Mouse (Mus musculus): ENCODE measurements around the gene Arl2. TPM values are rescaled to one million over a fixed set of nuclear protein-coding genes. Genes with fewer than 3 reads are reported as not detected.
A peak's percentile ranks its signal among the peaks of the same experiment; 100 is the strongest.
"Not testable (repeated sequence)": the region's sequence is repeated elsewhere in the genome, so short reads cannot be mapped to it uniquely, and the experiment has no call there.

Gene Arl2
- polyA plus RNA-seq, 1 experiment from 2014 or later: 151 TPM

DNA sequence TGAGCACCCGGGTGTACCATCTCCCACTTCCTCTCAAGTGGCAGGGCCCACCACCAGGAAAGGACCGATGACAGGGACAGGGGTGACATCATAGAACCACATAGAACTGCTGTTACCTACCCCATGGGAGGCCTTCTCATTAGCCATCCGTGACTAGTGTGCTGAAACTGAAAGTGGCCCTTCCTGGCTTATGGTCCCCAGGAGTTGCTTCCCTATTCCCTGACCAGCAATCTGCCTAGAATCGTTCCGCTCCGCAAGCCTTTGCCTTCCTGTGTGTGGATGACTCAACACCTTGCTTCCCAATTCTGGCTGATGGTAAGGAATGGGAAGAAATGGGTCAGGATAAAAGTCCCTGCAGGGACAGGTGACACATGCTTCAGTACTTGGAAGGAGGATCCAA is 15.9 kb upstream of the Arl2 start:
- Histone ChIP-seq H3K9ac (ENCODE audit: low read depth, low read length) (no peak overlapping the region), H3K4me3 (ENCODE audit: low read depth, low read length) (no peak overlapping the region), H3K27me3 (ENCODE audit: control insufficient read depth, insufficient read depth, low read depth, low read length) (no peaks in the 10 kb centered on the region), H3K4me2 (ENCODE audit: low read length) (no peak overlapping the region), H3K36me3 (ENCODE audit: control insufficient read depth, insufficient read depth, low read length) (no peaks in the 10 kb centered on the region), H3K27ac (ENCODE audit: low read length) (no peak overlapping the region), H3K9me3 (replicated peaks; ENCODE audit: control insufficient read depth, low read length, poor library complexity, severe bottlenecking) (no peaks in the 10 kb centered on the region), H3K4me1 (ENCODE audit: control insufficient read depth, insufficient read depth, low read length) (no peaks in the 10 kb centered on the region)
- no peak for ATAC-seq
- WGBS: 84% methylated on average over 6 of the region's 6 CpGs

DNA sequence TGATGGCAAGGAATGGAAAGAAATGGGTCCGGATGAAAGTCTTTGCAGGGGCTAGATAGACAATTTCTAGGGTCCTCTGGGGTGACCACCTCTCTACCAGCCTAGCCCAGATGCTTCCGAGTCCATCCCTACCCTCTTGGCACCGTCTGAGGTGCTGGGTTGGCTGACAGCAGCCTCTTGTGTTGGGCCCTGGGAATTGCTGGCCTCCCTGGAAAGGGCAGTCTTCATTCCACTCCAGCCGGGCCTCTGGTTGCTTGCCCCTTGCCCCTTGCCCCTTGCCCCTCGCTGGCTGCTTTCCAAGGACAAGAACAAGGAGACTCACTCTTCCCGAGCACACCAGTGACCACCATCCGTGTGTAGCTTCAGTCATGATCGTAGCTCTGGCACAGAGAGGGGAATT is 15.0 kb upstream of the Arl2 start:
- H3K4me3 ChIP-seq (ENCODE audit: low read depth, low read length): no peak overlapping the region
- H3K27ac ChIP-seq (ENCODE audit: low read length): no peak overlapping the region
- WGBS: 69% methylated on average over 8 of the region's 8 CpGs
- H3K4me1 ChIP-seq (ENCODE audit: control insufficient read depth, insufficient read depth, low read length): no peaks in the 10 kb centered on the region
- no peak overlapping the region for H3K4me2 ChIP-seq (ENCODE audit: low read length)
- H3K9ac ChIP-seq (ENCODE audit: low read depth, low read length): no peak overlapping the region
- H3K9me3 ChIP-seq (replicated peaks; ENCODE audit: control insufficient read depth, low read length, poor library complexity, severe bottlenecking): no peaks in the 10 kb centered on the region
- no peaks in the 10 kb centered on the region for H3K27me3 ChIP-seq (ENCODE audit: control insufficient read depth, insufficient read depth, low read depth, low read length)
- no peak for ATAC-seq
- H3K36me3 ChIP-seq (ENCODE audit: control insufficient read depth, insufficient read depth, low read length): no peaks in the 10 kb centered on the region

DNA sequence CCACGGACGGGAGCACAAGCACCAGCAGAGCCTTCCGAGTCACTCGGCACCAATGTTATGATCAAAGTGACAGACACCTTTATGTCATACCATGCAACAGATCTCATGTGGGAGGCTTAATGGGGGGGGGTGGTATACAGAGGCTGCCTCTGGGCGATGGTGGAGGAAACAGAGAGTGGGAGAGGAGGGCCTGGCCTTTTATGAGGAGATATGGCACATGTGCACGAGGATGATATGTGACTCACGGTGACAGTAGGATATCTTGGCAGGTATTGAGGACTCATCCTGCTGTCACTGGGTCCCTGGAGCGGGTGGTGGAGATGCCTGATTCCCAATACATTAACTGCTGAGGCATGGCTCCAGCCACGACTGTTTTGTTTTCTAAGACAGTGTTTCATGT is 13.8 kb upstream of the Arl2 start:
- no peaks in the 10 kb centered on the region for H3K9me3 ChIP-seq (replicated peaks; ENCODE audit: control insufficient read depth, low read length, poor library complexity, severe bottlenecking)
- no peak overlapping the region for H3K4me2 ChIP-seq (ENCODE audit: low read length)
- H3K4me3 ChIP-seq (ENCODE audit: low read depth, low read length): no peak overlapping the region
- ATAC-seq: no peak
- no peaks in the 10 kb centered on the region for H3K4me1 ChIP-seq (ENCODE audit: control insufficient read depth, insufficient read depth, low read length)
- no peak overlapping the region for H3K9ac ChIP-seq (ENCODE audit: low read depth, low read length)
- H3K27me3 ChIP-seq (ENCODE audit: control insufficient read depth, insufficient read depth, low read depth, low read length): no peaks in the 10 kb centered on the region
- H3K27ac ChIP-seq (ENCODE audit: low read length): no peak overlapping the region
- H3K36me3 ChIP-seq (ENCODE audit: control insufficient read depth, insufficient read depth, low read length): no peaks in the 10 kb centered on the region
- WGBS: 85% methylated on average over 9 of the region's 9 CpGs

DNA sequence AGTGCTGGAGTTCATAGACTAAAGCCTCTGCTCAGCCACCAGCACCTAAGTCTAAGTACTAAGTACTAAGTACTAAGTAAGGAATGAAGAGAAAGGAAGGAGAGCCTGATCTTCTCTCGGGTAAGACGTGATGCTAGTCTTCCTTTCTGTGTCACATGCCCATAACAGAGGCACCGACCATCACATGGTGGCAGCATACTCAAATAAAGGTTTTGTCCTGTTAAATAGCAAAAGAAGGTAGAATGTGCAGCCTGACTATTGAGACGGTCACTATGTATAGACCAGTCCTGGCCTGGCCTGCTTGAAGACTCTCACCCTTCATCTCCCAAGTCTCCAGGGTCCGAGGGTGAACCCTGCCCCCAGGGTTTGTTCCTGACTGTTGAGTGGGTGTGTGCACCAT is 3.5 kb upstream of the Arl2 start:
- Histone ChIP-seq H3K4me1 (ENCODE audit: control insufficient read depth, insufficient read depth, low read length) (peaks cover 8% of the 10 kb centered on the region), H3K9me3 (replicated peaks; ENCODE audit: control insufficient read depth, low read length, poor library complexity, severe bottlenecking) (no peaks in the 10 kb centered on the region), H3K9ac (ENCODE audit: low read depth, low read length) (no peak overlapping the region), H3K4me3 (ENCODE audit: low read depth, low read length) (no peak overlapping the region), H3K36me3 (ENCODE audit: control insufficient read depth, insufficient read depth, low read length) (no peaks in the 10 kb centered on the region), H3K27me3 (ENCODE audit: control insufficient read depth, insufficient read depth, low read depth, low read length) (no peaks in the 10 kb centered on the region; the same call in 1 of the 2 replicates), H3K4me2 (ENCODE audit: low read length) (no peak overlapping the region), H3K27ac (ENCODE audit: low read length) (no peak overlapping the region)
- no peak for ATAC-seq
- 87% methylated on average over 5 of the region's 5 CpGs for WGBS

DNA sequence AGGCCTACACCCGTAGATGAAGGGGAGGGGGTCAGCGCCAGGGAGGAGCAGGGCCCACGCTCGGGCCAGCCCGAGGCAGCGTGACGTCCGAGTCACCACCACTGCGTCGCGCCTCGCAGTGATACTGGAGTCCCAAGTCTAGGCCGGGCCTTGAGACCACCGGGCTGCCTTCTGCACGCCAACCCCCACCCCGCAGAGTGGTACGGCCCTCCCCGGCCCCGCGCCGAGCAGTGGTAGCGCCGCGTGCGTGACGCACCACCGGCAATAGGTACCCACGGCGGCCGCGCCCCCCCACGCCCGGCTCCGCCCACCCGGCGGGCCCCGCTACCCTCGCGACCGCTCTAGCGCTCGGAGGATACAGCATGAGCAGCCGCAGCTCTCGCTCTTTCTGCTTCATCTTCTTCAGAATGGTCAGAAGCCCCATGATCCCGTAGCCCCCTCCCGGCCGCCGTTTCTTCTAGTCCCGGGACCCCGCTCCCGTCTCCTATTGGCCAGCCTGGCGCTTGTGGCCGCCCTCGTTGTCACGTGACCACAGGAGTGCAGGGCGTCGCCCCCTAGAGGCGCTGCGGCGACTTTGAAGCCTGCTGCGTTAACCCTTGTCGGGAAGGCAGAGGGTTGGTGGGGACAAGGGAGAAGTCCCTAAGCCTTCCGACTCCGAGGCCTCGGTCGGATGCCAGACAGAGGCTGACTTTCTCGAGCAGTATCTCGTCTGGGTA is 512 bp downstream of the Arl2 start, which contains the start of gene Batf2:
Gene Batf2 (plus strand): TSS at position 306 of the 716 bp plus-strand sequence.
- peak within 1 kb of the TSS; percentile 94 for H3K9ac ChIP-seq (ENCODE audit: low read depth, low read length)
- no peaks in the 10 kb centered on the region for H3K9me3 ChIP-seq (replicated peaks; ENCODE audit: control insufficient read depth, low read length, poor library complexity, severe bottlenecking)
- H3K4me2 ChIP-seq (ENCODE audit: low read length): peak within 1 kb of the TSS; percentile 88
- H3K36me3 ChIP-seq (ENCODE audit: control insufficient read depth, insufficient read depth, low read length): 0 out of 2 replicates have a peak, but pooled peaks cover 7% of the 10 kb centered on the region
- H3K27me3 ChIP-seq (ENCODE audit: control insufficient read depth, insufficient read depth, low read depth, low read length): no peaks in the 10 kb centered on the region
- peaks cover 12% of the 10 kb centered on the region for H3K4me1 ChIP-seq (ENCODE audit: control insufficient read depth, insufficient read depth, low read length)
- peak within 1 kb of the TSS; percentile 71 for H3K4me3 ChIP-seq (ENCODE audit: low read depth, low read length)
- 1% methylated on average over 66 of the region's 68 CpGs for WGBS
- peak within 1 kb of the TSS; percentile 99 for H3K27ac ChIP-seq (ENCODE audit: low read length)
- peak; percentile 95 for ATAC-seq

DNA sequence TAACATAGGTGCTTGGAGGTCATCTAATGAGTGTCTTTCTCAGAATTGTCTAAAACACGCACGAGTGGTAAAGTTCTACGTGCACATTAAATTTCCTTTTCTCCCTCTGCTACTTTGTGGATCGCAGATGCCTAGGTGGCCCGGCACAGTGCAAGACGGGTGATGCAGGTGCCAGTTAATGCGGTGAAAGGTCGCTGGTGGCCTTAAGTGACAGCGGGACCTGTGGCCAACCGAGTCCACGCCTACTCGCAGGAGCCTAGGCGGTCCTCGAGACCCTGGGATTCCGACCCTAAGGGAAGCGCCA is 1.0 kb downstream of the Arl2 start:
- peak overlapping the region; percentile 88 for H3K4me2 ChIP-seq (ENCODE audit: low read length)
- peak overlapping the region; percentile 71 for H3K4me3 ChIP-seq (ENCODE audit: low read depth, low read length)
- H3K9ac ChIP-seq (ENCODE audit: low read depth, low read length): peak overlapping the region; percentile 94
- no peak for ATAC-seq
- peaks cover 12% of the 10 kb centered on the region for H3K4me1 ChIP-seq (ENCODE audit: control insufficient read depth, insufficient read depth, low read length)
- H3K27ac ChIP-seq (ENCODE audit: low read length): peak overlapping the region; percentile 99
- 0 out of 2 replicates have a peak, but pooled peaks cover 8% of the 10 kb centered on the region for H3K36me3 ChIP-seq (ENCODE audit: control insufficient read depth, insufficient read depth, low read length)
- no peaks in the 10 kb centered on the region for H3K27me3 ChIP-seq (ENCODE audit: control insufficient read depth, insufficient read depth, low read depth, low read length)
- WGBS: 5% methylated on average over 16 of the region's 16 CpGs
- no peaks in the 10 kb centered on the region for H3K9me3 ChIP-seq (replicated peaks; ENCODE audit: control insufficient read depth, low read length, poor library complexity, severe bottlenecking)

DNA sequence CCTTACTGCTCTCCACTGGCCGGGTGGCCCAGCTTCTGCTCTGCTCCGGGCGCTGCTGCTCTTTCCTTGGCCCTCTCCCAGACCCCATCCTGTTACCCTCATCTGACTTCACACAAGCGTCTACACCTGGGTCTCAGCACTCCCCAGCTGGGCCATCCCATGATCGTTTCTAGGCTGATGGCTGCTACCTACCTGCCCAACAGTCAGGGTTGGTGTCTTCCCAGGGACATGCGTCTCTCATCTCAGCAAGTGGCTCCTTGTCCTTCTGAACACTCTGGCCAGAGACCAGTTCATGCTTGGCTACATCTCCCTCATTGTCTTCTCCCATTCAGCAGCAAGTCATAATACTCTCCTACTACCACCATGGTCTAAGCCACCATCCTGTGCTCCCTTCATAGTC is 1.6 kb downstream of the Arl2 start:
- no peak for ATAC-seq
- Histone ChIP-seq H3K9me3 (replicated peaks; ENCODE audit: control insufficient read depth, low read length, poor library complexity, severe bottlenecking) (no peaks in the 10 kb centered on the region), H3K36me3 (ENCODE audit: control insufficient read depth, insufficient read depth, low read length) (0 out of 2 replicates have a peak, but pooled peaks cover 11% of the 10 kb centered on the region), H3K27ac (ENCODE audit: low read length) (peak overlapping the region; percentile 99; the same call in 1 of the 2 replicates), H3K4me3 (ENCODE audit: low read depth, low read length) (peak overlapping the region; percentile 71), H3K9ac (ENCODE audit: low read depth, low read length) (peak overlapping the region; percentile 94), H3K4me2 (ENCODE audit: low read length) (peak overlapping the region; percentile 88), H3K4me1 (ENCODE audit: control insufficient read depth, insufficient read depth, low read length) (peaks cover 12% of the 10 kb centered on the region), H3K27me3 (ENCODE audit: control insufficient read depth, insufficient read depth, low read depth, low read length) (no peaks in the 10 kb centered on the region)
- WGBS: 95% methylated on average over 6 of the region's 6 CpGs

DNA sequence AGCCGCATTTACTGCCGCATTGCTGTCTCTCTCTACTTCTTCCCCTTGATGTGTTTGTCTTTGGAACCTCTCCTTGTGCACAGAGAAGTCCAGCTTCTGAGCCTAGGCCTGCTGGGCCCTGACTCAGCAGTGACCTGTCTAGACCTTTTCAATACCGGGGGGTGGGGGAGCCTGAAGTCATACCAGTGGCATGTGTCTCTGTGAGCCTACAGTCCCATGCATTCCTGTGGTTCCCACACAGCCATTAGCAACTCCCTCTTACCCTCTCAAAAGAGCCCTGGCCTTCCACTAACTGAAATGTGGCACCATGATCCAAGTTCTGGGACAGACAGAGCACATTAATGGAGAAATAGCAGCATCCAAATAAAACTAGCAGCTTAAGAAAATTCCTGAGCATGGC is 5.0 kb downstream of the Arl2 start:
- WGBS: 85% methylated on average over 3 of the region's 3 CpGs
- Histone ChIP-seq H3K9ac (ENCODE audit: low read depth, low read length) (no peak overlapping the region), H3K27me3 (ENCODE audit: control insufficient read depth, insufficient read depth, low read depth, low read length) (no peaks in the 10 kb centered on the region), H3K4me1 (ENCODE audit: control insufficient read depth, insufficient read depth, low read length) (peaks cover 9% of the 10 kb centered on the region), H3K36me3 (ENCODE audit: control insufficient read depth, insufficient read depth, low read length) (0 out of 2 replicates have a peak, but pooled peaks cover 14% of the 10 kb centered on the region), H3K27ac (ENCODE audit: low read length) (no peak overlapping the region), H3K4me3 (ENCODE audit: low read depth, low read length) (no peak overlapping the region), H3K4me2 (ENCODE audit: low read length) (no peak overlapping the region), H3K9me3 (replicated peaks; ENCODE audit: control insufficient read depth, low read length, poor library complexity, severe bottlenecking) (no peaks in the 10 kb centered on the region)
- ATAC-seq: no peak

DNA sequence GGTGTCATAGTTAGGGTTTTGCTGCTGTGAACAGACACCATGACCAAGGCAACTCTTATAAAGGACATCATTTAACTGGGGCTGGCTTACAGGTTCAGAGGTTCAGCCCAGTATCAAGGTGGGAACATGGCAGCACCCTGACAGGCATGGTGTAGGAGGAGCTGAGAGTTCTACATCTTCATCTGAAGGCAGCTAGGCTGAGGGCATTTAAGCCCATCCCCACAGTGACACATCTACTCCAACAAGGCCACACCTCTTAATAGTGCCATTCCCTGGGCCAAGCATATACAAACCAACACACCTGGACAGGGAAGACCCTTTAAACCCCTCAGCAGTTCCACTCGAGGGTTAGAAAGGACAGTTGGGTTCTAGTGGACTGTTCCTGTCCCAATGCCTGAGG is 8.2 kb downstream of the Arl2 start:
- H3K27me3 ChIP-seq (ENCODE audit: control insufficient read depth, insufficient read depth, low read depth, low read length); H3K4me2 ChIP-seq (ENCODE audit: low read length); H3K27ac ChIP-seq (ENCODE audit: low read length); H3K9me3 ChIP-seq (replicated peaks; ENCODE audit: control insufficient read depth, low read length, poor library complexity, severe bottlenecking); ATAC-seq; H3K4me3 ChIP-seq (ENCODE audit: low read depth, low read length); H3K9ac ChIP-seq (ENCODE audit: low read depth, low read length); H3K4me1 ChIP-seq (ENCODE audit: control insufficient read depth, insufficient read depth, low read length): not testable (repeated sequence)
- H3K36me3 ChIP-seq (ENCODE audit: control insufficient read depth, insufficient read depth, low read length): 0 out of 2 replicates have a peak, but pooled peaks cover 14% of the 10 kb centered on the region
- 46% methylated on average over 1 of the region's 1 CpGs for WGBS
